Mouse (Mus musculus): ENCODE results near the gene Pts. TPM values are rescaled to one million over a fixed set of nuclear protein-coding genes. Genes with fewer than 3 reads are reported as not detected.

The Pts gene
- polyA plus RNA-seq, 1 experiment from 2014 or later: 88.2 TPM

DNA sequence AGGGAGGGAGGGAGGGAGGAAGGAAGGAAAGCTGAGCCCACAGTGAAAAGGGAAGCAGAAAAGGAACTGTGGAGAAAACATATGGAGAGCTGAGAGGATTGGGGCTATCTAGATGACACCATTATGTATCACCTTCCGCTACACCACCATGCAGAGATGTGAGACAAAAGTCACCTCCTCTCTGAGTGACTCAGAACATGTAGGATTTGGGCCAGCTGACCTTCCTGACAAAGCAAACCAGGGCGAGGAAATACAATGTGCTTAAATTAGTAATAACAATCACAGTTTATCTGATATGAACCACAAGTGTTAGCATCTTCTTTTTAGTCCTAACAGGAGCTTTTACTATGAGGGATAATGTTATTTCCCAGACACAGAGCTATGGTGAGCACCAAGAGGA is 31.0 kb downstream of the Pts start:
- H3K27me3 ChIP-seq (replicated peaks; ENCODE audit: control insufficient read depth, insufficient read depth, low read length): no peaks in the 10 kb centered on the region
- H3K36me3 ChIP-seq (ENCODE audit: control insufficient read depth, insufficient read depth): no peaks in the 10 kb centered on the region

DNA sequence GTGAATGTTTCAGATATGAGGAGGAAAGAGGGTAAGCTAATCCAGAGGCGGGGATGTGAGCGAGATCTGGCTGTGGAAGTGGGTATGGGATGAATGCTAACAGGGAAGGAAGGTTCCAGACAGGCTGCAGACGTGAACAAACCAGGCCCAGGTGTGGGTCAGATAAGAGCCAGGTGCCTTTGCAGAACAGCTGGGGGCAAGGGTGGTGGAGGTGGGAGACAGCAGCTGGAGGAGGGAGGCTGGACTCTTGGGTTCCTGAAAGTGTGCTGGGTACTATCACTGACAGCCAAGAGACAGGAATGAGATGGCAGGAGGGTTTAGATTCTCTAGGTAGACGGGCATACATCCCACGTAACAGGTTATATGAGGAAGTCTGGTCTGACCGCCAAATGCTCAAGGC is 31.4 kb downstream of the Pts start:
- ATAC-seq: no peak
- no peak overlapping the region for H3K4me2 ChIP-seq (replicated peaks; ENCODE audit: low read depth)
- no peak overlapping the region for H3K27ac ChIP-seq (ENCODE audit: low read depth, low read length)
- no peaks in the 10 kb centered on the region for H3K36me3 ChIP-seq (ENCODE audit: control insufficient read depth, insufficient read depth)
- H3K9me3 ChIP-seq (ENCODE audit: control insufficient read depth): no peaks in the 10 kb centered on the region
- H3K4me3 ChIP-seq (ENCODE audit: low read depth, low read length): no peak overlapping the region
- H3K27me3 ChIP-seq (replicated peaks; ENCODE audit: control insufficient read depth, insufficient read depth, low read length): no peaks in the 10 kb centered on the region
- H3K4me1 ChIP-seq (replicated peaks; ENCODE audit: control insufficient read depth, insufficient read depth, low read length): no peaks in the 10 kb centered on the region
- no peak overlapping the region for H3K9ac ChIP-seq (ENCODE audit: low read depth, low read length)
- WGBS: 80% methylated on average over 6 of the region's 6 CpGs
- TF ChIP-seq CTCF (IDR thresholded peaks at IDR 0.05; ENCODE audit: low read depth): no peak

More for the DNA sequence above, 31.0 kb downstream of the Pts start:
- no peak overlapping the region for H3K9ac ChIP-seq (ENCODE audit: low read depth, low read length)
- H3K4me2 ChIP-seq (replicated peaks; ENCODE audit: low read depth): no peak overlapping the region
- WGBS: 79% methylated on average over 2 of the region's 2 CpGs
- no peaks in the 10 kb centered on the region for H3K4me1 ChIP-seq (replicated peaks; ENCODE audit: control insufficient read depth, insufficient read depth, low read length)
- H3K4me3 ChIP-seq (ENCODE audit: low read depth, low read length): no peak overlapping the region
- H3K9me3 ChIP-seq (ENCODE audit: control insufficient read depth): no peaks in the 10 kb centered on the region
- ATAC-seq: no peak
- H3K27ac ChIP-seq (ENCODE audit: low read depth, low read length): no peak overlapping the region
- no peak for TF ChIP-seq CTCF (IDR thresholded peaks at IDR 0.05; ENCODE audit: low read depth)

DNA sequence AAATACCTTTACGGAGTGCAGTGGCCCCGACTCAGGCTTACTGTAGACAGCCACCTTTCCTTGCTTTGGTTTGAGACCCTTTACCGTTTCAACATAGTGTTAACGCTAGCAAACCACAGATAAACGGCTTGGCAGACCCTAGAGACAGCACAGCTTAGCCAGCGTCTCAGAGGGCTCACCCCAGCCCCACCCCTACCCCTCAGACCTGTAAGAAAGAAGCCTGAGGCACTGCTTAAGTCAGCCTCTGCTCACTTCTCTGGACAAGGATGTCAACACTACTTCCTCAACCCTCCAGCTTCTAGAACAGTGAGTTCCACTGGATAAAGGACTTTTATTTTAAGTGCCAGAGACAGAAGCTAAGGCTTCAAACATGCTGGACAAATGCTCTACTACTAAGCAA is 32.0 kb downstream of the Pts start:
- no peak overlapping the region for H3K4me2 ChIP-seq (replicated peaks; ENCODE audit: low read depth)
- no peak overlapping the region for H3K4me3 ChIP-seq (ENCODE audit: low read depth, low read length)
- H3K27me3 ChIP-seq (replicated peaks; ENCODE audit: control insufficient read depth, insufficient read depth, low read length): no peaks in the 10 kb centered on the region
- no peak overlapping the region for H3K27ac ChIP-seq (ENCODE audit: low read depth, low read length)
- H3K36me3 ChIP-seq (ENCODE audit: control insufficient read depth, insufficient read depth): no peaks in the 10 kb centered on the region
- TF ChIP-seq CTCF (IDR thresholded peaks at IDR 0.05; ENCODE audit: low read depth): no peak
- no peaks in the 10 kb centered on the region for H3K9me3 ChIP-seq (ENCODE audit: control insufficient read depth)
- H3K9ac ChIP-seq (ENCODE audit: low read depth, low read length): no peak overlapping the region
- 38% methylated on average over 6 of the region's 6 CpGs for WGBS
- H3K4me1 ChIP-seq (replicated peaks; ENCODE audit: control insufficient read depth, insufficient read depth, low read length): no peaks in the 10 kb centered on the region
- ATAC-seq: no peak

DNA sequence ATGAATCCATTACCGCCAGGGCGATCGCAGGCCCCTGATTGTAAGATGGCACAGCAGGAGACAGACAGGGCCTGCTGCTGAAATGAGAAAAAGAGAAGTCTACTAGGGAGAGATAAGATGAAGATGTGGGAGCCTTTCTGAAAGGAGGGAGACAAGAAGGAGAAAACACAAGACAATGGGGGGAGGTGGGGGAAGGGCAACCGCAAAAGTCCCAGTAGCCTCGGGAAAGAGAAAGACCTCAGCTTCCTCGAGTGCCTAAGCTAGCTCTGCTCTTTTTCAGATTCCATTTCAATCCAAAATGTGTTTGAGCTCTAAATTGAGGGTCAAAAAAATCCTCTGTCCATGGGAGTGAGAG is 32.4 kb downstream of the Pts start:
- H3K4me2 ChIP-seq (replicated peaks; ENCODE audit: low read depth): no peak overlapping the region
- H3K9ac ChIP-seq (ENCODE audit: low read depth, low read length): no peak overlapping the region
- ATAC-seq: no peak
- H3K9me3 ChIP-seq (ENCODE audit: control insufficient read depth): no peaks in the 10 kb centered on the region
- WGBS: 49% methylated on average over 6 of the region's 6 CpGs
- H3K27me3 ChIP-seq (replicated peaks; ENCODE audit: control insufficient read depth, insufficient read depth, low read length): no peaks in the 10 kb centered on the region
- H3K36me3 ChIP-seq (ENCODE audit: control insufficient read depth, insufficient read depth): no peaks in the 10 kb centered on the region
- no peak overlapping the region for H3K4me3 ChIP-seq (ENCODE audit: low read depth, low read length)
- H3K4me1 ChIP-seq (replicated peaks; ENCODE audit: control insufficient read depth, insufficient read depth, low read length): no peaks in the 10 kb centered on the region
- H3K27ac ChIP-seq (ENCODE audit: low read depth, low read length): no peak overlapping the region
- no peak for TF ChIP-seq CTCF (IDR thresholded peaks at IDR 0.05; ENCODE audit: low read depth)

DNA sequence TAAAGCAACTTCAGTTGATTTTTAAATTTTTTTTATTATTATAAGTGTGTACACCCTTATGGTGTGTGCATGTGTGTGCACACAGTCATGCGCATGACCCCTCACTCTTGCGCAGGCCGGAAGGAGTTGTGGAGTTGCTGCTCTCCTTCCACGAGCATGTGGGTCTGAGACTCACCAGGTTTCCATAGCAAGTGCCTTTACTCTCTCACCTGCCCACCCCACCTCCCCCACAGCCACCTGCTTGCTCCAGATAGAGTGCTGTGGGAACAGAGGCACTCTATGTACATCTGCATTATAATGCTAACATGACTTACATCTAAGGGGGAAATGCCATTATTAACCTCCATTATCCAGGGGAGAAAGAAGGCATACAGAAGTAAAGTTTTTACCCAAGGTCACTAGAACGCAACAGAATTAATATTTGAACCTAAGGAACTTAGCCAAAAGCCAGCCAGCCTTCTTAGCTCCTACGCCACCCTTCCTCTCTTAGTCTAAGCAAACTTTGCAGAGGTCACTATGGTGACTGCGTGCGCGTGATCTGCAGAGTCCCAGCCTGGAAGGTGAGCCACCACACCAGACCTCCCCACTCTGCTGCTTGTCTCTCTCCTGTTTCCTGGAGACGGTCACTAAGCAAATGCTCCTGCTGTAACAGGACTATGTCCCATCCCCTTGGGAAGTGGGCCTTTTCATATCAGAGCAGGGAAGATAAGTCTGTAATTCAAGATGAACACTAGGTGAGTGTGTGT is 32.9 kb downstream of the Pts start:
- Histone ChIP-seq H3K4me2 (replicated peaks; ENCODE audit: low read depth) (no peak overlapping the region), H3K4me3 (ENCODE audit: low read depth, low read length) (no peak overlapping the region)
- no peak for TF ChIP-seq CTCF (IDR thresholded peaks at IDR 0.05; ENCODE audit: low read depth)

DNA sequence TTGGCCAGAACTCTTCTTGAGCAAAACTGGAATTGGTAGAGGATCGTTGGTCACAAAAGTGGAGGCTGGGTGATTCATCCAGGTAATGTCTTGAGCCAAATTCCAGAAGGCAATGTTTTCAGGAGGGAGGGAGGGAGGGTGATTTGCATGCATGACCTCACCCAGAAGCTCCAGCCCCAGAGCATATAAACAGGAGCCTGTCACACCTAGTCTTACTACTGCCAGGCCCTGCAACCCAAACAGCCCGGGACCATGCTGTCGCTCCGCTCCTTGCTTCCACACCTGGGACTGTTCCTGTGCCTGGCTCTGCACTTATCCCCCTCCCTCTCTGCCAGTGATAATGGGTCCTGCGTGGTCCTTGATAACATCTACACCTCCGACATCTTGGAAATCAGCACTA is 34.2 kb downstream of the Pts start, which contains the start of gene Plet1:
Plet1 (plus strand) TSS at position 215 of the 400 bp plus-strand sequence.
- WGBS: 72% methylated on average over 6 of the region's 6 CpGs
- TF ChIP-seq CTCF (IDR thresholded peaks at IDR 0.05; ENCODE audit: low read depth): no peak
- no peak within 1 kb of the TSS for H3K9ac ChIP-seq (ENCODE audit: low read depth, low read length)
- no peak for ATAC-seq
- no peak within 1 kb of the TSS for H3K27ac ChIP-seq (ENCODE audit: low read depth, low read length)
- no peaks in the 10 kb centered on the region for H3K4me1 ChIP-seq (replicated peaks; ENCODE audit: control insufficient read depth, insufficient read depth, low read length)
- no peaks in the 10 kb centered on the region for H3K27me3 ChIP-seq (replicated peaks; ENCODE audit: control insufficient read depth, insufficient read depth, low read length)
- H3K9me3 ChIP-seq (ENCODE audit: control insufficient read depth): no peaks in the 10 kb centered on the region
- no peak within 1 kb of the TSS for H3K4me3 ChIP-seq (ENCODE audit: low read depth, low read length)
- no peaks in the 10 kb centered on the region for H3K36me3 ChIP-seq (ENCODE audit: control insufficient read depth, insufficient read depth)
- H3K4me2 ChIP-seq (replicated peaks; ENCODE audit: low read depth): no peak within 1 kb of the TSS

More for the DNA sequence above, 32.9 kb downstream of the Pts start:
- ATAC-seq: no peak
- WGBS: 65% methylated on average over 10 of the region's 10 CpGs
- Histone ChIP-seq H3K9ac (ENCODE audit: low read depth, low read length) (no peak overlapping the region), H3K36me3 (ENCODE audit: control insufficient read depth, insufficient read depth) (no peaks in the 10 kb centered on the region), H3K27me3 (replicated peaks; ENCODE audit: control insufficient read depth, insufficient read depth, low read length) (no peaks in the 10 kb centered on the region), H3K4me1 (replicated peaks; ENCODE audit: control insufficient read depth, insufficient read depth, low read length) (no peaks in the 10 kb centered on the region), H3K9me3 (ENCODE audit: control insufficient read depth) (no peaks in the 10 kb centered on the region), H3K27ac (ENCODE audit: low read depth, low read length) (no peak overlapping the region)
